Mouse (Mus musculus): ENCODE measurements around the gene Hist1h2ad. TPM values are rescaled to one million over a fixed set of nuclear protein-coding genes. Genes with fewer than 3 reads are reported as not detected.
A peak's percentile ranks its signal among the peaks of the same experiment; 100 is the strongest.
"Not testable (repeated sequence)": the region's sequence is repeated elsewhere in the genome, so short reads cannot be mapped to it uniquely, and the experiment has no call there.

Hist1h2ad gene
- polyA plus RNA-seq, 1 experiment from 2014 or later, result 1.3 TPM

DNA sequence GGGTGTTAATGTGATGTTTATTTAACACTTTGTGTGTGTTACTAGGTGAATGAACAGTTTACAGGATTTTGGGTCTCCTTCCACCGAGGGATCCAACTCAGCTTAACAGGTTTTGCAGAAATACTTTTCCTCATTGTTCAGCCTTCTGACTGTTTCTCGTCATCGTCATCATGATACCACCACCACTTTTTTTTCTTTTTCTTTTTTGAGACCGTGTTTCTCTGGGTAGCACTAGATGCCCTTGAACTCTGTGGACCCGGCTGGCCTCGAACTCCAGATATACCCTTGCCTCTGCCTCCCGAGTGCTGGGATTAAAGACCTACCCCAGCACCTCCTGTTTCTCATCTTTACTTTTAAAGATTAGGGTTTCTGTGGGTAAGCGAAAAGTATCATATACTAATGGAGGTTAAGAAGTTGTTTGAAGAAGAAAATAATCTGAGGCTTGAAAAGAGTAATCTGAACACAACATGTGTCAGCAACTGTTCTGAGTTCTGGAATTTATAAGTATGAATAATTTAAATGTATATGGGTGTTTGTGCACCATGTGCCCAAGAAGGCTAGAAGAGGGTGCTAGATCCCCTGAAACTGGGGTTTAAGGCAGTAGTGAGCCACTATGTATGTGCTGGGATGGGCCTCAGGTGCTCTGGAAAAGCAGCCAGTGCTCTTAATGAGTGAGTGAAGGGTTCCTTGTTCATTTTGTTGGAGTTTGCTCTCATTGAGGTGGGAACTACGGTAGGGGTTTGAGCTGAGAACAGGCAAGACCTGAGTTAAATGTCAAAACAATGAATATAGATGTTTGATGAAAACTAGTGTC lies 41.7 kb upstream of the Hist1h2ad start:
- Histone ChIP-seq H3K27ac (ENCODE audit: low read depth, low read length) (peak overlapping the region; percentile 90), H3K9ac (ENCODE audit: low read depth, low read length) (peak overlapping the region; percentile 13; the same call in 1 of the 2 replicates), H3K4me1 (ENCODE audit: control insufficient read depth, insufficient read depth, low read depth, low read length) (peaks cover 25% of the 10 kb centered on the region), H3K4me2 (ENCODE audit: low read length) (peak overlapping the region; percentile 65), H3K4me3 (ENCODE audit: low read length) (peak overlapping the region; percentile 44), H3K27me3 (replicated peaks; ENCODE audit: control insufficient read depth, insufficient read depth, low read length) (no peaks in the 10 kb centered on the region), H3K9me3 (ENCODE audit: control insufficient read depth, low read length) (no peaks in the 10 kb centered on the region), H3K36me3 (ENCODE audit: control insufficient read depth, insufficient read depth, low read length) (no peaks in the 10 kb centered on the region)
- ATAC-seq, result no peak
- 24% methylated on average over 9 of the region's 9 CpGs for WGBS

DNA sequence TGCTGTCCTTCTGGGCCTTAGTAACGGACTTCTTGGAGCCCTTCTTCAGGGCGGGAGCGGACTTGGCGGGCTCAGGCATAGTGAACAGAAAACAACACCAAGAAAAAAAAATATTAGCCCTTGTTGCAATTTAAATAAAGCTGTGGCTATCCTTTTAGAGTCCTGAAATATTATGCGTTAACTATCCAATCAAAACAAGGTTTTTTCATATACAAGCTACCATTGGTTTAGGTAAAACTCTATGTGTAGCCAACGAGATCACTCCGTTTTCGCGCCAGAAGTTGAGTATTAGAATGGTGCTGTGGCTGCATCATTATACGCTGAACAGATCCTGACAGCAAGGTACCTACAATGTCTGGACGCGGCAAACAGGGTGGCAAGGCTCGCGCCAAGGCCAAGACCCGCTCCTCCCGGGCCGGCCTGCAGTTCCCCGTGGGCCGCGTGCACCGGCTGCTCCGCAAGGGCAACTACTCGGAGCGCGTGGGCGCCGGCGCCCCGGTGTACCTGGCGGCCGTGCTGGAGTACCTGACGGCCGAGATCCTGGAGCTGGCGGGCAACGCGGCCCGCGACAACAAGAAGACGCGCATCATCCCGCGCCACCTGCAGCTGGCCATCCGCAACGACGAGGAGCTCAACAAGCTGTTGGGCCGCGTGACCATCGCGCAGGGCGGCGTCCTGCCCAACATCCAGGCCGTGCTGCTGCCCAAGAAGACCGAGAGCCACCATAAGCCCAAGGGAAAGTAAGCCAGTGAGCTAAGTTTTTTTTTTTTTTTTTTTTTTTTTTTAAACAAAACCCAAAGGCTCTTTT lies 40.4 kb upstream of the Hist1h2ad start, which contains the start of gene Hist1h2af:
Gene Hist1h2af (plus strand): TSS at position 347 of the 808 bp plus-strand sequence.
- not testable (repeated sequence) for H3K9me3 ChIP-seq (ENCODE audit: control insufficient read depth, low read length); H3K36me3 ChIP-seq (ENCODE audit: control insufficient read depth, insufficient read depth, low read length); H3K27me3 ChIP-seq (replicated peaks; ENCODE audit: control insufficient read depth, insufficient read depth, low read length)
- Histone ChIP-seq H3K4me2 (ENCODE audit: low read length) (peak within 1 kb of the TSS; percentile 63), H3K4me1 (ENCODE audit: control insufficient read depth, insufficient read depth, low read depth, low read length) (peaks cover 25% of the 10 kb centered on the region), H3K27ac (ENCODE audit: low read depth, low read length) (peak within 1 kb of the TSS; percentile 76), H3K9ac (ENCODE audit: low read depth, low read length) (peak within 1 kb of the TSS; percentile 47), H3K4me3 (ENCODE audit: low read length) (peak within 1 kb of the TSS; percentile 48)
- ATAC-seq, result peak; percentile 54
- 0% methylated on average over 24 of the region's 53 CpGs for WGBS

DNA sequence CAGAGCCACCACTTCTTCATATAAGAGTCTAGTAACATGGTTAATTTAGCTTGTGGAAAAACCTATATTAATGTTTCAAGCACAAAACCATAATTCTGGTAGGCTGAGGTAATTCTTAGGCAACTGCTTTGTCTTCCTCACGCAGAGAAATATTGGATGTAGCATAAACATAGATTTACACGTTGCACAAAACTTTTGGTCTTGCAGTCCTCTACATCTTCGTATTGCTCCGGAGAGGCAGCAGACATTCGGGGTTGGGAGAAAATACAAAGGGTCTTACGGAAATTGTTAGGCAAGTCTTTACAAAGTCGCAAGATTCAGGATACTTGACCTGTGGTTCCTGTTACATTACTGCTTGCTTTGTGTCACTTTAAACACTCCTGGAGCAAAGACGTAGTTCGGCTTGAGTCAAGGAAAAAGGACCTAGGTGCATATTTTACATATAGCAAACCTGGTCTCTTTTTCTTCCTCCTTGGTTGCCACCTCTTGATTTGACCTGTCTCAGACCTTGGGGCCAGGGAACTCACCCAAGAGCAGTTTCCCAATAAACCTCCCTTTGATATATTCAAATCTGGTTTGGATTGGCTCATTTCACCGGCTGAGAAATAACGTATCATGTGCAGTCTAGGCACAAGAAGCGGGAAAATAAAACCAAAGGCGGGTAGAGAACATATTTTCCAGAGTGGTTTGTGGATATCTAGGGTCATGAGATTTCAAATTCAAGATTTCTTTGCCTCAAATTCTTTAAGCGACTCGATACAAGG lies 39.6 kb upstream of the Hist1h2ad start:
- H3K36me3 ChIP-seq (ENCODE audit: control insufficient read depth, insufficient read depth, low read length), result no peaks in the 10 kb centered on the region
- peak overlapping the region; percentile 63 for H3K4me2 ChIP-seq (ENCODE audit: low read length)
- peaks cover 25% of the 10 kb centered on the region for H3K4me1 ChIP-seq (ENCODE audit: control insufficient read depth, insufficient read depth, low read depth, low read length)
- no peaks in the 10 kb centered on the region for H3K27me3 ChIP-seq (replicated peaks; ENCODE audit: control insufficient read depth, insufficient read depth, low read length)
- peak overlapping the region; percentile 70 for H3K27ac ChIP-seq (ENCODE audit: low read depth, low read length)
- H3K9me3 ChIP-seq (ENCODE audit: control insufficient read depth, low read length), result no peaks in the 10 kb centered on the region
- peak overlapping the region; percentile 48 for H3K4me3 ChIP-seq (ENCODE audit: low read length)
- WGBS, result under 1% methylated on average over 15 of the region's 15 CpGs
- peak; percentile 9 for ATAC-seq
- H3K9ac ChIP-seq (ENCODE audit: low read depth, low read length), result peak overlapping the region; percentile 47

DNA sequence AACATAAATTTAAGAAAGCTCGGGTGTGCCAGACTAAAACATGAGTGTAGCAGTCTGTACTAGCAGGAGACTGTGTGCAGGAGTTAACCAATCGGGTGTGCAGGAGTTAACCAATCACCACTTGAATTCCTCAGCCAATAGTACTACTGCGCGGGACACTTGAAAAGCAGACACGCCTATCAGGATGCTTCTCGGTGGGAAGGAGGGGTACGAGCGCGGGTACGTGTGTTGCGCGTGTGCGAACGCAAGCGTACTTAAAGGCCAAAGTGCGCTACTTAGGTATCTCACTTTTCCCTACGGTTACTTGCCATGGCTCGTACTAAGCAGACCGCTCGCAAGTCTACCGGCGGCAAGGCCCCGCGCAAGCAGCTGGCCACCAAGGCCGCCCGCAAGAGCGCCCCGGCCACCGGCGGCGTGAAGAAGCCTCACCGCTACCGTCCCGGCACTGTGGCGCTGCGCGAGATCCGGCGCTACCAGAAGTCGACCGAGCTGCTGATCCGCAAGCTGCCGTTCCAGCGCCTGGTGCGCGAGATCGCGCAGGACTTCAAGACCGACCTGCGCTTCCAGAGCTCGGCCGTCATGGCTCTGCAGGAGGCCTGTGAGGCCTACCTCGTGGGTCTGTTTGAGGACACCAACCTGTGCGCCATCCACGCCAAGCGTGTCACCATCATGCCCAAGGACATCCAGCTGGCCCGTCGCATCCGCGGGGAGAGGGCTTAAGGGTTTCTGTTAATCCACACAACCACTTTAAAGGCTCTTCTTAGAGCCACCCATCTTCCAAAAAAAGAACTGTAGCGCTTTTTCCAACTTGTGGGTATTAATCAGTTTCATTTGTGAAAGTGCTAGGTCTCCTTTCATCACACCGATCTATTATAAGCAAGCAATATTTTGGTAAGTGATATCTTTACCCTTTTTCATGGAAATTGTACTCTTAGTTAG lies 38.8 kb upstream of the Hist1h2ad start, which contains the start of gene Hist1h3g:
Gene Hist1h3g (plus strand): TSS at position 286 of the 939 bp plus-strand sequence.
- Histone ChIP-seq H3K4me2 (ENCODE audit: low read length) (peak within 1 kb of the TSS; percentile 63), H3K4me3 (ENCODE audit: low read length) (peak within 1 kb of the TSS; percentile 48), H3K9ac (ENCODE audit: low read depth, low read length) (peak within 1 kb of the TSS; percentile 47), H3K4me1 (ENCODE audit: control insufficient read depth, insufficient read depth, low read depth, low read length) (peaks cover 25% of the 10 kb centered on the region), H3K27ac (ENCODE audit: low read depth, low read length) (peak within 1 kb of the TSS; percentile 70)
- H3K36me3 ChIP-seq (ENCODE audit: control insufficient read depth, insufficient read depth, low read length); H3K27me3 ChIP-seq (replicated peaks; ENCODE audit: control insufficient read depth, insufficient read depth, low read length); H3K9me3 ChIP-seq (ENCODE audit: control insufficient read depth, low read length): not testable (repeated sequence)
- ATAC-seq, result peak; percentile 94
- under 1% methylated on average over 36 of the region's 62 CpGs for WGBS

DNA sequence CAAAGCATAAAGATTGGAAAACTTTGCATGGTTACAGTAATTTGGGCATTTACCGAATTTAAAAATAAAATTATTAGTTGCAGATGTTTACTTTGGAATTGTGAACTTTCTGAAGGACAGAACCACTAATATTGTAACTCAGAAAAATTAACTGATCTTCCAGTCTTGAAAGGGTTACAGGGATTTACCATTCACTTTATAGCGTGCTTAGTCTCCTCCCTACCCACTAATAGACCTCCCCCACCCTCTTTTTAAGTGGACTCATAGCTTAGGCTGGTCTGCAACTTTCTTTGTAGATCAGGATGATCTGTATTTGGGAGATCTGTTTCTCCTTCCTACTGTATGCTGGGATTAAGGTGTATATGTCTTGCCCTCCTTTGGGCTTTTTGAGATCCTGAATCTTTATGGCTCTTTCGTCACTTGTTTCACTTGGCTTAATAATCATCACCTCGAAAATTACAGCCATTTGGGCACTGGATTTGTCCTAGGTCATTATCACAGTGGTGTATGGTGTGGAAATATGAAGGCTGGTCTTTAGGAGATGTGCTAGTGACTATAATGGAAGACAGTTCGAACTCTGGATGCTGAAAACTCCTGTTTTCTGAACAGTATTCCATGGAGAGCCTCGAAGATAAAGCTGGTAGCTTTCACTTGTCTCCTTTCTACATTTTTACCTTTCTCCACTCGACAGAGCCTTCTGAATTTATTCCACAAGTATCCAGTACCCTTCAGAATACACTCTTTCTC lies 37.9 kb upstream of the Hist1h2ad start:
- no peaks in the 10 kb centered on the region for H3K27me3 ChIP-seq (replicated peaks; ENCODE audit: control insufficient read depth, insufficient read depth, low read length)
- peak overlapping the region; percentile 63 for H3K4me2 ChIP-seq (ENCODE audit: low read length)
- no peak overlapping the region for H3K27ac ChIP-seq (ENCODE audit: low read depth, low read length)
- H3K4me1 ChIP-seq (ENCODE audit: control insufficient read depth, insufficient read depth, low read depth, low read length), result peaks cover 25% of the 10 kb centered on the region
- no peaks in the 10 kb centered on the region for H3K9me3 ChIP-seq (ENCODE audit: control insufficient read depth, low read length)
- no peak for ATAC-seq
- 19% methylated on average over 7 of the region's 7 CpGs for WGBS
- H3K9ac ChIP-seq (ENCODE audit: low read depth, low read length), result no peak overlapping the region
- H3K4me3 ChIP-seq (ENCODE audit: low read length), result peak overlapping the region; percentile 1
- no peaks in the 10 kb centered on the region for H3K36me3 ChIP-seq (ENCODE audit: control insufficient read depth, insufficient read depth, low read length)

DNA sequence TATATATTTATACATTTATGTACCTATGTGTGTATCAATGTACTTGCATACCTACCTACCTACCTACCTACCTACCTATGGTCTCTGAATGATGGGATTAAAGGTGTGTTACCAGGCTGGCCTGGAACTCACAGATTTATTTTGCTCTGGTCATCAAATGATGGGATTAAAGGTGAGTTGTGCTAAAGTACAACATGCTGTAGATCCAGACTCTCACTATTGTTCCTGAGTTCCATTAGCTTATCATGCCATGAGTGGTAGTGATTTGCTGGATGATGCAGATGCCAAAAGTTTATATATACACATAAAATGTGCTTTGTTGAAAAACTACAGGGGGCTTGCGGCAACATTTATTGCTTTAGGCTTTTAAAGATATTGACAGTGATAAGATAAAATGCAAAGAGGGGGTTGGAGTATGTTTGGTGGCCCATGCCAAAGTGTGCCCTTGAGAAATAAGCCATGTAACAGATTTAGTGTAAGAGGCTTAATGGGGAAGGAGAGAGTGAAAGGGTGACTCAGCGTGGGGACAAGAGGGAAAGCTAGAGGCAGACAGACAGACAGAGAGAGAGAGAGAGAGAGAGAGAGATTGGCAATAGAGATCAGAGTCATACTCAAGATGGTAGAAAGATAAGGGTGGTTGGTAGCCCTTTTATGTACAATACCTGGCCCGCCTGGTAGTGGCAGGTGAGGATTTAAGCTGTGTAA lies 37.0 kb upstream of the Hist1h2ad start:
- Histone ChIP-seq H3K36me3 (ENCODE audit: control insufficient read depth, insufficient read depth, low read length) (no peaks in the 10 kb centered on the region), H3K4me2 (ENCODE audit: low read length) (peak overlapping the region; percentile 25; the same call in 1 of the 2 replicates), H3K4me3 (ENCODE audit: low read length) (no peak overlapping the region), H3K27me3 (replicated peaks; ENCODE audit: control insufficient read depth, insufficient read depth, low read length) (no peaks in the 10 kb centered on the region), H3K4me1 (ENCODE audit: control insufficient read depth, insufficient read depth, low read depth, low read length) (peaks cover 20% of the 10 kb centered on the region), H3K9me3 (ENCODE audit: control insufficient read depth, low read length) (no peaks in the 10 kb centered on the region), H3K27ac (ENCODE audit: low read depth, low read length) (no peak overlapping the region), H3K9ac (ENCODE audit: low read depth, low read length) (no peak overlapping the region)
- no peak for ATAC-seq
- 85% methylated on average over 3 of the region's 3 CpGs for WGBS

DNA sequence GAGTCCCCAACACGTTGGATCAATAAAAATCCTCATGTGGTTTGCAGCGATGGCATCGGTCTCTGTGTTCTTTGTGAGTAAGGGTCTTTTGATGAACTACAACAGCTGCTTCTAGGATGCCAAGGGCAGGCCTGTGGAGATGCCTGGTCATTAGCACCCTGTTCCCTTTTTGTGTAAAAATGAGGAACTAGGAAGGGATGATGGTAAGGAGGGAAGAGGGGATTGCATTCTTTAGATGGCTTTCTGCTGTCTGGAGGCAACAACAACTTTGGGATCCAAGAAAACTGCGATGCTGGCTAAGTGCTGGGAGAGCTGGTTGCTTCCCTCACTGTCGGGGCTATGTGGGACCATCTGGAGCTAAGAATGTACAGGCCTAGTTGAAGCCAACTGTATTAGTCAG lies 35.9 kb upstream of the Hist1h2ad start:
- Histone ChIP-seq H3K27me3 (replicated peaks; ENCODE audit: control insufficient read depth, insufficient read depth, low read length) (no peaks in the 10 kb centered on the region), H3K4me2 (ENCODE audit: low read length) (no peak overlapping the region), H3K36me3 (ENCODE audit: control insufficient read depth, insufficient read depth, low read length) (no peaks in the 10 kb centered on the region), H3K27ac (ENCODE audit: low read depth, low read length) (no peak overlapping the region), H3K4me3 (ENCODE audit: low read length) (no peak overlapping the region), H3K9ac (ENCODE audit: low read depth, low read length) (no peak overlapping the region), H3K4me1 (ENCODE audit: control insufficient read depth, insufficient read depth, low read depth, low read length) (peaks cover 14% of the 10 kb centered on the region), H3K9me3 (ENCODE audit: control insufficient read depth, low read length) (no peaks in the 10 kb centered on the region)
- no peak for ATAC-seq
- 79% methylated on average over 5 of the region's 5 CpGs for WGBS
